Mouse (Mus musculus) thymus, postnatal 4 days (tissue): ENCODE measurements around the gene Sox2.

Source experiments
- DNase-seq: peaks from one replicate; pipeline ENCODE4 v3.0.0; 2021

Sox2 gene

DNA sequence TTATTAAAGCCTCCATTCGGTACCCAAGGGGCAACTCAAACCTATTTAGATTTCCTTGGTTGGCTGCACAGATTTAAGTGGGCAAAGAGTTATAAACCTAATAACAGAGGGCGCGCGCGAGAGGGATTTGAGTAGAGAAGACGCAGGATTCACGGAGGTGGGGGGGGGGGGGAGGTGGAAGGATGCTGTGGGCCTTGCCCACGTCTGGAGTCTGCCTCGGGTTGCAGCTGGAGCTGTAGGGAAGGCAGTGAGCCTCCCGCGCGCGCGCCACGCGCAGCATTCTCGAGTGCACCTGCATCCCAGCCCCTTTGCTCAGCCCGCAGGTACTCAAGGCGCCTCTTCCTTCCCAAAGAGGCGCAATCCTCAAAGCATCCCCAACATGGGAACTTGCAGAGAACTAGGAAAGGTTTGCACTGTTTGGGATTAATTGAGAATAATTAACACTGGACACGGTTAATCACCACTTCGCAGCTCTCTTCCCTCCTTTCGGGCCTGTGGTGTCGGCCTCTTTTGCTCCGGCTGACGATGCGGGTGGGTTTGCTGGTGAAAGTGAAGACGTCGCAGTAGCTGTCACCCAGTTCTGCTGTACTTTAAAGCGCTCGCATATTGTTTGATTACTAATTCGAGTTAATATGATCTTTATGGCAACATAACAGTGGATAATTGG lies 11.3 kb downstream of the Sox2 start:
- DNase-seq = no peak

DNA sequence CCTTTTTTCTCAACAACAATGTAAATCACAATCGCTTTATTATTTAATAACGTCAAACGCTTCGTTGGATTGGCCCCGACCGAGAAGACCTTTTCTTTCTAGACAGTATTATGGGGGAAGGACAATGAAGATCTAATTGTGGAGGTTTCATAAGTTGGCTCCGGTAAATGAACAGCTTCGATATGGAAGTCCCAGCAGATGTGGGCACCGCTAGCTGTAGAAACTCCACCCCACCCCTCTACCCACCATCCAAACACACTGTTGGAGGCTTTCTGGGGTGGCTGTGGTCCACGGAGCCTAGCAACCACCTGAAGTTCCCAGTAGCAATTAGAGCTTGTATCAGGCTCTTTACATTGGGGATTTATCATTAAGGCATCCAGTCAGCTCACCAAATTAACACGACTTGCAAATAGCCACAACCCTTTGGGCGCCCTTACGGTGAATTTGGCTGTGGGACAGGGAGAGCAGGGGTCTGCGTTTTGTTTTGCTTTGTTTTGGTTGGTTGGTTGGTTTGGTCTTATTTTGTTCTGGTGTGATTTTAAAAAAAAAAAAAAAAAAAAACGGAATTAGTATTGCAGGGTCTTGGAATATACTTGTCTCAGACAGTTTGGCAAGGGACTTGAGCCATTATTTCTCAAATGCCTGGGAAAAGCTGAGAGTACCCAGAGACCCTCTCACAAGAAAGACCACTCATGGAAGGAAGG lies 12.0 kb downstream of the Sox2 start:
- DNase-seq = no peak

DNA sequence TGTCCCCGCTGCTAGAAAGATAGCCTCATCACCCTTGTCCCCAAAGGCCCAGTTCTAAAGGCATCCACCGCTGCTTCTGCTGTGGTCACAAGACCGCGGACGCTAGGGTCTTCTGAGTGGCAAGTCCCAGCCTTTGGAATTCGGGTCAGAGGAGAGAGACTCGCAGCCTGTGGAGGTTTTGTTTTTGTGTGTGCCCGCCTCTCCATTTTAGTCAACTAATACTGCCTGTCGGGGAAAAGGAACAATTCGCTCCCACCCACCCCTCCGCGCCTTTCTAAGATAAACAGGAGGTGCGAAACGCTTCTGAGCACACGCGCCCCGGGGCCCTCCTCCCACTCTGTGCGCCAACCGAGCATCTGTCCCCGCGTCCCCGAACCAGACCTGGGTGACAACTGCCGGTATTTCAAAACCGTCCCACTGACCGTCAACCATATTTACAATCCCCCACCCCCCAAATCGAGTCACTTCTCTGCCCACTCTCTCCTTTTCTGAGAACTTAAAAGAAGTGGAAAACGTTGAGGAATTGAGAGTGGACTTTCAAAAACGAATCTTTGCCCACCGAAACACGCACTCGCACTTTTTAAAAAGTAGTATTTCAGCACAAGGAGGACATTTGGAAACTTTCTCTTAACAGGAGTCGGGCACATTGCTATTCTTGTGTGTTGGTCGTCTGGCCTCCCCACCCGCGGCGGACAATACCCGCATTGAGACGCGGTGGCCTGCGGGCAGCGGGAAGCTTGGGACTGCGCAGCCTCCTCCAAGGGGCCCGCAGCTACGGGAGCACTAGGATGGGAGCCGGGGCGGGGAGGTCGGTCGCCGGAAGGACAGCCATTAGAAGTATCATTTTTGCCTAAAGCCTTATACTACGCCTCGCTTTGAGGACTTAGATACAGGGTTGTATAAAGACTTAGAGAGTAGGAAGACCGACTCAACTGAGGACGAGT lies 12.8 kb downstream of the Sox2 start:
- no peak for DNase-seq

DNA sequence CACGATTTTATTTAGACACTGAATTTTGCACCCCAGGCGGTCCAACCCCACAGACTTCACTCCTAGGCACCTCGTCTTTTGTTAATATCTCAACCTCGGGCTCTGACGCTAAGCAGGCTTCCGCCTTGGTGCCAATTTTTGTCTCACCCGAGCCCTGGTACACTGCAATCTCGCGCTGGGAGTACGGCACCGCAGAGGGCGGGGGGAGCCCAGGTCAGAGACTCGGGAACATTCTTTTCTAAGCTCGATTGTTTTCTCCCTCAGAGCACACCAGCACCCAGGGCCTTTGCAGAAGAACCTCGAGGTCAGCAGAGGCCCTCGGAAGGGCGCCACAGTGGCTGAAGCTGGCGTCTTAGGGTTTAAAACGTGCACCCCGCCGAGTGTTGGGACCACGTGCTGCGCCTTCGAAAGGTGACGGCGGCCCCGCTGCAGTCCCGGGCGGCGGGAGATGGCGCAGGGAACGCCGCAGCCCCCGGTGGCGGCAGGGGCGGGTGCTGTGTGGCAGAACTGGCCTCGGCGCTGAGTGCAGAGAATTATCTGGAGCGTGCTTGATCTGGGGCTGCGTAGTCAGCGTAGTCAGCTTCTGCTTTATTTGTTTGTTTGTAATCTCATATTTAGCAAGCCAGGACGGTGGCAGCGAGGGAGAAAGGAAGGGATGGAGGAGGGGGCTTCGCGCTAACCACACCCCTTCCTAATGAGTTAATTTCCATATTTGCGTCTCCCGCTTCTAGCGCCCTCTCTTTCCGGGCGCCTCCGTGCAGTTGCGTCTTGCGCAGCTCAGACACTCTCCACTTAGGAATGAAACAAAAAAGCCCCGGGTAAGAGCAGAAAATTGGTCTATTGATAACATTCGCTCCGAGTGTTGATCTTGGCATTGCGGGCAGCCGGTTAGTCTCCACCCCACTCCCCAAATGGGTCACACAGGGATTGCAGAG lies 13.8 kb downstream of the Sox2 start:
- DNase-seq = no peak

DNA sequence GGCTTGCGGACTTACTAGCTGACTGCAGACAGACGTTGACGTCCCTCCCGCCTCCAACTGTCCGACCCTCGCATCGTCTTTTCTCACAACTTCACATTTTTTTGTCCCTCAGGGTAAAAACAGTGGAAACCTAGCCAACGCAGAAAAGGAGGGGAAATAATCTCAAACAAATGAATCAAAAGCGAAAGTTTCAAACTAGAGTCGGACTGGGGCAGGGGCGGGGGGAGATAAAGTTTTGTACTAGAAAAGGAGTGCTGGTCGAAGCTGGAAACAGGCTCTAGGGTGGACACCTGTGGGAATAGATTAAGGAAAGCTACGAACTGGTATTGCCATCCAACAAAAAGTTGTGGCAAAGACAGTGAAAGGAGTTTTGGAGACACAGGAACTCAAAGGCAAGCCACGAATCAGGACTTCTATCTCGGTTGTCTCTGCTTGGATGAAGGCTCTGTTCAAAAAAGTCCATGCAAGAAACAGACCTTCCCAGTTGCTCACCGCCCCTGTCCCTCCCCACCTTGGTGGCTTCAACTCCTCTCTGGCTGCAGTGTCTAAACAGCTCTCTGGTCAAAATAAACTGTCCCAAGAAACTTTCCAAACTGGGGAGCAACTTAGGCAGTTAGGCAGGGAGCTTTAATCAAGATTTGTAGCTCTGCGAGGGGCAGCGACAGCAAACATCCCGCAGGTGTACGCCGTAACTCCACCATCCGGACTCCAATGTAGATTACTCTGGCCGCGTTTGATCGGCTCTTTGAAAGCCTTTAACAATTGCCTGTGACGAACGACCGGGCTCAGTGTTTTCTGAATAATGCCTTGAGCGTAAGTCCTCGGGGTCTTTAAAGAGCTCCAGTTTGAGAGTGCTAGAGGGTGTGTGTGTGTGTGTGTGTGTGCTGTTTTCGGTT lies 14.7 kb downstream of the Sox2 start:
- DNase-seq = no peak

DNA sequence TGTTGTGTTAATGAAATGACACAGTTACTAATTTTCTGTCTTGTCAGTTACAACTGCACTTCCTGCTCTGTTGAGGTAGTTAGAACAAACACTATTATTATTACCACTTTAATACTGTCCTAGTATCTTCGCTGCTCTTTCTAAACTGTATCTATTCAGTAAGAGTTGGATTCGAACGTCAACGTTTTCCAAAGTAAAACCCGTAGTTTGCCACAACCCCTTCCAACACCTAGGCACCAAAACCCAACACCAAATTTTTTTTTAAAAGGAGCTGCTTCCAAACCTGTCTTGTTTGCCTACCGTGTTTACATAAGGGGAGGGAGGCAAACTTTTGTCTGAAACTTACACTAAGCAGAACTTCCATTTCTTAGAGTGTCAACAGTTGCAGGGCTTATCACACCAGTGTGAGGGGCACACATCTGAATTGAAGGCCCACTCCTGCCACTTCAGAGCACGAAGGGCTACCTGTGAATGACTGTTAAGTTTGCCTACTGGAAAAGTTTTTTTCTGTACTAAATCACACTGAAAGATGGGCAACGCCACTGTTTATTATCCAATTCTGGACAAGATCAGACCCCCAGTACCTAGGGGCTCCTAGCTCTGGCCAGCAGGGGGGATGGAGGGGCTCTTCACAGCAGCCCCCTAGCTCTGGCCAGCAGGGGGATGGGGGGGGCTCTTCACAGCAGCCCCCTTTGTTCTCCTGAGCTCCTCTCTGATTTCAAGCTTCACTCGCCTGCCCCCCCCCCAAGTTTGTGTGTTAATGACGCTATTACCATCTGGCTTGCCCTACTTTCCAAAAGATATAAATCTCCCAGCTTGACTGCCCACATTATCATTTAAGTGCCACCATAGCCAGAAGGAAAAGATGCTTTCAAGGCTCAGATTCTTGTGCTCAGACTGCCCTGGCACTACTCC lies 15.8 kb downstream of the Sox2 start:
- no peak for DNase-seq

DNA sequence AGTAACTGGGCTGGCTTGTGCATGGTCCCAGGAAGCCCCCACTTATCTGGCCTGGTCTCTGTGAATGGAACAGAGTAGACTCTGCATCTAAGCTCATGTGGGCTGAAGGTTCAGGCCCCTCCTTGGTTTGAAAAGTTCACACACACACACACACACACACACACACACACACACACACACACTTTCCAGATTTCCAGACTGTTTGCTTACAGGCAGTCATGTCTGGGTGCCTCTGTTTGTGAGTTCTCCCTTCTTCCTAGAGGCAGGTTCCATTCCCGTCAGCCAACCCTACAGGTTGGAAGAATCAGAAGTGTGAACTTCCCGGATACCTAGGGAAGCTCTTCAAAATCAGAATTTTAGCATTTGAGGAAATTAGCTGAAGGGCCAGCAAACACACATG lies 17.0 kb downstream of the Sox2 start:
- no peak for DNase-seq

DNA sequence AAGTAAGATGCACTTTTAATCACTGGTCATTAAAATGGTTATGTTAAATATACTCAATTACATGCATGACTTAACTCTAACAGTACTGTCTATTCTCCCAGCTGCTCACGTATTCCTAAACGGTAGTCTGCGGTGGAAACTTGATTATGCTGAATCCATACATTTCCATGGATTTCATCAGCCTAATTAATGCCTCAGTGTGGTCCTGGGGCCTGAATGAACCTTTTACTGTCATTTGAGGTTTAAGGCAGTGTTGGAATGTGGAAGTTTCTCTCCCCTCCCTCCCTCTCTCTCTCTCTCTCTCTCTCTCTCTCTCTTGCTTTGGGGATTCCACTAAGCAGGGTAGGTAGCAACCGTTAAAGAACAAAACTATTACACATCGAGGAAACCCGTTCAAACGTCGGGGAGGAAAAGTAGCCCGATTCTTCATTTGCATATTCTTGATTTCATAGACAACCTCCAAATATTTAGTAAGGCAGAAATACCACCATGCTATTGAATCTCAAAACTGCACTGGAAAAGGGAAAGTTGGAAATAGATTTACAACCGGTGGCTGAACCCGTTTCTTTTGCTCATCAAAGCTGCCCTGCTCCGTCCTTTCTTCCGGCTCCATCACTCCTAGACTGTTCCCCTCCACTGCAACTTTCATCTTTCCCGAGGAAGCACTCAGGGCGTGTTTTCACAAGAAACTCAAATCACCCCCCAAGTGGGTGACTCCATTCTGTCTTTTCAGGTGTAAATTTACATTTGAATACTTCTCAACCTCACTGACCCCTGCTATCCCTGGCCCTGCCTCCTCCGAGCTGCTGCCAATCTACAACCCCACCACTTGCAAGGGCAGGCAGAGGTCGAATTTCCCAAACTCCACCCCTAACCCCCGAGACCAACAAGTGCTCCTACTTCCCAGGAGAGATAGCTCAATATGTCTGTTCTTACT lies 17.9 kb downstream of the Sox2 start:
- DNase-seq = no peak

DNA sequence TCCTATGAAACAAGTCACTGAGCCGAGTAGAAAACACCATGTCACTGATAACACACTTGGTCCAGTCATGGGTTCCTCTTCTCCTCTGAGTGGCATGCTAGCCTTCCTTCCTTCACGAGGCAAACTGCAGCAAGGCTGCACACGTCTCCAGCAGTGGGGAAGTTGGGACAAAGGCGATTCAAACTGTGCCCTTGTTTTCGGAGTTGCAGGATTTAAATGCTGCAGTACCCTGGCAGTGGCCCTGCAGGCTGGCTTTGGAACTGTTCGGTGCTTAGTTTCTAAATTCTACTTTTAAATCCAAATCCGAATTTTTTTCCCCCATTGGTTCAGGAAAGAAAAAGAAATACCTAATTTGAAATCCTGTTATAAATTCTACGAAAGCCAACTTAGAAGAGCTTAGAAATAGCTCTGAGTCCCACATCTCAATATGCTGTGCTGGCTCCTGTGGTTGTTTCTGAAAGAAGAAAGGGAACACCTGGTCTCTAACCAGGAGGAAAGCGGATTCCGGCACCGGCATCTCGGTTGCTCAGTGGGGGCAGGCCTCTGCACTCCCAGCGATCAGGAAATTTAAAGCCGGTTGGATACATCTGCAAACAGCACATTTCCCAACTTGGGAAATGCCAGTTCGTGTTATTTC lies 20.9 kb downstream of the Sox2 start:
- DNase-seq = no peak

DNA sequence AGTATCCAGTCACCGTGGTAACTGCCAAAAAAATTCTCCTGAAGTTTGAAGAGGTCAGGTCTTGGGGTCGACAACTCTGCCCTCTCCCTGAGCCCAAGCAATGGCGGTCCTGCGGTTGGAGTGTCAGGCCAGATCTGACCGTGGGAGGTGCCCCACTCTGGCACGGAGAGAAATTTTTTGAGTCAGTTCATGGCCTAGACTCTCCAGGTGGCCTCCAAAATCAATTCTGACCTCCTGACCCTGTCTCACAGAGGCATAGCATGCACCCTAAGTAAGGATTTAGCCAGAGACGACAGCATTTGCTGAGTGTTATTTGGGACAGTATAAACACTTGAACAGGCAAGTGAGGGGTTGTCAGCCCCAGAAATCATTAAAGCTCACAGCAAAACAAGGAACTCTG lies 28.6 kb downstream of the Sox2 start:
- DNase-seq = no peak

DNA sequence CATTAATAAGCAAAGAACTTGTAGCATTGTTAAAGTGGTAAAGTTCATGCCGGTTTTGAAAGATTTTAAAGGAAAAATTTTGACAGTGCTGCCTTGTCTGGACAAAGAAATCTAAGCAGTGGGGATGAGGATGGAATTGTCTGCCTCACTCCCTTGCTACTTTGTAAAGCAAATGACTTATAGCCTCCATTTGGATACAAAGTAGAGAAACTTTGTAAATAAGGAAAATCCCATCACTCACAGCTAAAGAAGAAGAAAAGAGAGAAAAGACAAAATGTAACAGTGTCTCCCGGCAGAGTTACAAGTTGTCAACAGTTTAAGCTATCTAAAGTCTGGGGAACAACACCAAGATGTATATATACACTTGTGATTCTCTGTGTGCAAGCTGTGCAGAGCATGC lies 29.2 kb downstream of the Sox2 start:
- DNase-seq = no peak

DNA sequence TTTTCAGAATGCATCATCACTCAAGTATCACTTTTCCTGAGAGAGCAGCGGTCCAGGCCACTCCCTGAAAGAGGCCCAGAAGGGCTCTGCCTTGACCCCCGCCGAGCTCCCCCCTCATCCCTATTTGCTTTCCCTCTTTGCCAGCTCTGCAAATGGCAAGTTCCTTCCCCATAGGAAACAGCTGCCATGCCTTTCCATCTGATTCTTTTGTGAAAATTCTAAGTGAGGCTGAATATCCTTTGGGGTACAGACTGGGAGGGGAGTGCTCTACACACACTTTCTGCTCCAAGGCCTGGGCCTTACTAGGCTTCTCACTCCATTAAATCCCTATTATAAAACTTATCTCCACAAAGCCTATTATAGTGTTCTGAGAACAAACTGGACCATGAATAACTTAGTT lies 29.7 kb downstream of the Sox2 start:
- DNase-seq = no peak

DNA sequence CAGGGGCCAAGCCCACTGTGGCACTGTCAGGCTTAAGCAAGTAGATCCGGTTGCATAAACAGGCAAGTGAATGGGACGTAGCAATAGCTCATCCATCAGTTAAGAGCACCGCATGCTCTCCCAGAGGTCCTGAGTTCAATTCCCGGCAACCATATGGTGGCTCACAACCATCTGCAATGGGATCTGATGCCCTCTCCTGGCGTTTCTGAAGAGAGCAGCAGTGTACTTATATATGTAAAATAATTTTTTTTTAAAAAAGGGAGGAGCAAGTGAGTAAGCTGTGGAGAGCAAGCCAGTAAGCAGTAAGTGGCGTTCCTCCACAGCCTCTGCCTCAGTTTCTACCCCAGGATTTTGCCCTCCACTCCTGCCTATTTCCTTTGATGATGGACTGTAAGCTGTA lies 37.9 kb downstream of the Sox2 start:
- DNase-seq = no peak

DNA sequence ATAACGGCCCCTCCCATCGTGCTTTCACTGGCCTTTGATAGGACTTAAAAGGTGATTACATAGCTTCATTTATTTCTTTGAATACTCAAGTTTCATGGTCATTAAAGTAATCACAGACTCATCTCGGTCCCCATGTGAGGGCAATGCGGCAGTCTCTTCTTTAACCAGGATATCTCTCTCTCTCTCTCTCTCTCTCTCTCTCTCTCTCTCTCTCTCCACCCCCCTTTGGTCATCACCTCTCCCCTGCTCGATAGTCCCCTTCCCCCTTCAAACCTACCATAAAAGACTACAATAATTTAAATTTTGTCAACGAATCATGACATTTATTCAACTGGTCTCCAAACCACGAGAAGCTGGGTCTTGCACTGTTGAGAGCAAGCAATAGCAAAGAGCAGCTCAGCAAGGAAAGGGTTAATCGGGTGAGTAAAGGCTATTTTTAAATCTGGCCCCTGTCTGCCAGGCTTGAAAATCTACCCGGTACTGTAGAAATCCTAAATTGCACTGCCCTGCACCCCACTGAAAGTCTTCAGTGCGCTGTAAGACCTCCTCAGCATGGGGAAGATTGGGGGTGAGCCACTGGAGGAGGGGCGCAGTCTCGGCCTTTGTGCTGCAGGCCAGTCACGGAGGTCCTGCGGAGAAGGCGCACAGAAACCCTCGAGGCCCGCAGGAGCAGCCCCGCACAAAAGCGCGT lies 41.6 kb downstream of the Sox2 start:
- no peak for DNase-seq

DNA sequence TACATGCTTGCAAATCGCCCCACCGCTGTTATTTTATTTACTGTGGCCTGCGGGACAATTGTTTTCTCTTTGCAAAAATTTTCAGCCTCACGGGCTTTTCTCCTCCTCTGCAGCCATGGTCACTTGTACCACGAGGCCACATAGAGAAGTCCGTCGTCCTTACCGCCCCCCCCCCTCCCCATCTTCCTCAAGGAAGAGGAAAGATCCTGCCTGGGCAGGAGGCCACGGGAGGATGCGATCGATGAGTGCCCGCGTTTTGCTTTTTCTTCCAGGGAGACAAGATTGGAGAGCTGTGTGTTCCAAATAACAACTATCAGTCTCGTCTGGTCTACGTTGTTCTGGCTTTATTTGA lies 42.2 kb downstream of the Sox2 start:
- no peak for DNase-seq
